21 mouse cellular contexts compared by ENCODE assay signal in genomic region chr2:28118518-28119116, GRCm38 (mm10). TPM values are rescaled to one million over a fixed set of nuclear protein-coding genes. Genes with fewer than 3 reads are reported as not detected.
A peak's percentile ranks its signal among the peaks of the same experiment; 100 is the strongest.
DNase-seq lines count a peak whose midpoint lies in the region; ATAC-seq lines count a peak whose summit lies in the region.
"Had no signal": no experiment of that assay in that cellular context is flagged by ENCODE, and none has a peak within 500 bp of the region (broad histone marks: within the 10 kb centered on the region; RNA-seq: fewer than 3 reads in every experiment).

No protein-coding gene starts in this region.

- DNase-seq in gastrocnemius, postnatal 10 days, result peak; percentile 14
- no peak for DNase-seq in gastrocnemius, postnatal 25 days
- no peak for DNase-seq in midbrain, embryonic 10.5 days (ENCODE audit: low spot score)
- DNase-seq in retina, embryonic 14.5 days (ENCODE audit: low spot score), result peak; percentile 61
- no peak for DNase-seq in gastrocnemius, postnatal 14 days
- DNase-seq in adrenal gland, postnatal 14 days, result no peak
- DNase-seq: cerebellum, adult 2 months; kidney, adult 18-20 months; kidney, postnatal 4 days; layer of hippocampus, postnatal 36 days; right cerebral cortex, postnatal 4 days; thymus, adult 2 months had no signal

- no peaks in the 10 kb centered on the region for H3K27me3 ChIP-seq in midbrain, embryonic 13.5 days
- no peaks in the 10 kb centered on the region for H3K27me3 ChIP-seq in midbrain, embryonic 10.5 days (ENCODE audit: low read depth, poor library complexity, severe bottlenecking)
- H3K27me3 ChIP-seq in hindbrain, embryonic 16.5 days (replicated peaks; ENCODE audit: control insufficient read depth, insufficient read depth, low read length), result no peaks in the 10 kb centered on the region

- peak; percentile 53 for ATAC-seq in midbrain, embryonic 13.5 days
- ATAC-seq in hindbrain, embryonic 16.5 days, result 0 out of 2 replicates have a peak, but pooled peaks have one; percentile 32

- no peak overlapping the region for H3K4me3 ChIP-seq in midbrain, embryonic 13.5 days (replicated peaks)
- no peak overlapping the region for H3K4me3 ChIP-seq in midbrain, embryonic 10.5 days
- no peak overlapping the region for H3K4me3 ChIP-seq in hindbrain, embryonic 16.5 days (ENCODE audit: low read length)
- H3K4me3 ChIP-seq: heart, embryonic 13.5 days; liver, embryonic 15.5 days had no signal

- H3K27ac ChIP-seq in midbrain, embryonic 13.5 days, result peak overlapping the region; percentile 73
- H3K27ac ChIP-seq in midbrain, embryonic 10.5 days (replicated peaks), result no peak overlapping the region
- no peak overlapping the region for H3K27ac ChIP-seq in hindbrain, embryonic 16.5 days (ENCODE audit: low read depth, low read length)
- H3K27ac ChIP-seq: heart, embryonic 13.5 days; liver, embryonic 15.5 days had no signal

- intact Hi-C loops in gastrocnemius, postnatal 14 days (cut with DNase I; ENCODE audit: low total_unique reads), result no loop called here

- WGBS in midbrain, embryonic 13.5 days, result 32% methylated on average over 6 of the region's 6 CpGs
- WGBS in midbrain, embryonic 10.5 days, result 71% methylated on average over 6 of the region's 6 CpGs
- 28% methylated on average over 6 of the region's 6 CpGs for WGBS in hindbrain, embryonic 16.5 days

- no peak overlapping the region for H3K4me2 ChIP-seq in midbrain, embryonic 13.5 days (replicated peaks)
- H3K4me2 ChIP-seq in hindbrain, embryonic 16.5 days (ENCODE audit: low read length), result no peak overlapping the region
- H3K4me2 ChIP-seq: heart, embryonic 13.5 days; liver, embryonic 15.5 days had no signal

- H3K9ac ChIP-seq in midbrain, embryonic 13.5 days (replicated peaks), result 0 out of 2 replicates have a peak overlapping the region, but pooled peaks have one; percentile 8
- no peak overlapping the region for H3K9ac ChIP-seq in hindbrain, embryonic 16.5 days (ENCODE audit: low read depth, low read length)
- H3K9ac ChIP-seq: heart, embryonic 13.5 days; liver, embryonic 15.5 days had no signal

- H3K36me3 ChIP-seq in midbrain, embryonic 13.5 days, result no peaks in the 10 kb centered on the region
- no peaks in the 10 kb centered on the region for H3K36me3 ChIP-seq in midbrain, embryonic 10.5 days
- H3K36me3 ChIP-seq in hindbrain, embryonic 16.5 days (ENCODE audit: control insufficient read depth, insufficient read depth, low read length), result no peaks in the 10 kb centered on the region
- H3K36me3 ChIP-seq: heart, embryonic 13.5 days; liver, embryonic 15.5 days had no signal

- H3K9me3 ChIP-seq in midbrain, embryonic 13.5 days, result peaks cover 4% of the 10 kb centered on the region; the same call in 1 of the 2 replicates
- H3K9me3 ChIP-seq in midbrain, embryonic 10.5 days (replicated peaks), result peaks cover 4% of the 10 kb centered on the region; the same call in 1 of the 2 replicates
- no peaks in the 10 kb centered on the region for H3K9me3 ChIP-seq in hindbrain, embryonic 16.5 days (ENCODE audit: control insufficient read depth, low read length)
- H3K9me3 ChIP-seq: liver, embryonic 15.5 days had no signal

- peaks cover 42% of the 10 kb centered on the region for H3K4me1 ChIP-seq in midbrain, embryonic 13.5 days (replicated peaks)
- peaks cover 38% of the 10 kb centered on the region for H3K4me1 ChIP-seq in midbrain, embryonic 10.5 days
- peaks cover 15% of the 10 kb centered on the region for H3K4me1 ChIP-seq in hindbrain, embryonic 16.5 days (ENCODE audit: control insufficient read depth, insufficient read depth, low read depth, low read length)
- H3K4me1 ChIP-seq: liver, embryonic 15.5 days had no signal

RNA-seq across cellular contexts. Expression of gene Fcnb, which starts 33.9 kb away (rescaled TPM):
- total RNA-seq in gastrocnemius, postnatal 10 days (2021), result under 1 TPM in 1 of 2 experiments, not detected in 1; 0.45 TPM
- not detected for total RNA-seq in gastrocnemius, postnatal 25 days (2021)
- not detected in 2 replicates for polyA plus RNA-seq in midbrain, embryonic 13.5 days (2015; fragmentation: Nextera tagmentation; extraction: Ambion mirVana)
- not detected in 2 replicates for polyA plus RNA-seq in midbrain, embryonic 10.5 days (2016; fragmentation: Nextera tagmentation; extraction: Ambion mirVana)
- polyA plus RNA-seq in hindbrain, embryonic 16.5 days (2015; fragmentation: Nextera tagmentation; extraction: Ambion mirVana), result not detected in 2 replicates
- not detected for total RNA-seq in gastrocnemius, postnatal 14 days (2021)
- total RNA-seq in adrenal gland, postnatal 14 days (2021), result 0.33 TPM in 1 of 2 replicates, not detected in the other
- total RNA-seq: adrenal gland, adult 18-20 months; ES-E14; gastrocnemius, postnatal 4 days; layer of hippocampus, postnatal 36 days had no signal
- polyA plus RNA-seq: cerebellum, adult 2 months; cortical plate, adult 2 months; frontal cortex, adult 2 months had no signal

Comparison
In these comparisons a context has a peak if more than half of its experiments do, and no peak if none do; other contexts are left out.
1. DNase-seq: peak in gastrocnemius, postnatal 10 days (single experiment) and retina, embryonic 14.5 days (single experiment); none in gastrocnemius, postnatal 25 days (single experiment), midbrain, embryonic 10.5 days (single experiment), gastrocnemius, postnatal 14 days (single experiment) and adrenal gland, postnatal 14 days (single experiment).